Mouse (Mus musculus): ENCODE results near the gene Hipk2.

The Hipk2 gene

DNA sequence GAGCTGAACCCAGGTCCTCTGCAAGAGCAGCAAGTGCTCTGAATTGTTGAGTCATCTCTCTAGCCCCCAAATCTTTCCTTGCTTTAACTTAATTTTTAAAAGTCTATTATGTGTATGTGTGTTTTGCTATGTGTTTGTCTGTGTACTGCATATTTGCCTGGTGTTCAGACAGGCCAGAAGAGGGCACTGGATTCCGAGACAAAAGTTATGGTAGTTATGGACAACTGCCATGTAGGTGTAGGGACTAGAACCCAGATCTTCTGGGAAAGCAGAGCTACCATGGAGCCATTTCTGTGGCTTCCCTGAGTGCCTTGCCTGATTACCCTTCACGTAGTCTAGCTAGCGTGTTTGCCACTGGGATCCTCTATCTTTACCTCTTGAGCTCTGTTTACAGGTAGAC is 134.9 kb downstream of the Hipk2 start:
- peak; percentile 31 for DNase-seq

DNA sequence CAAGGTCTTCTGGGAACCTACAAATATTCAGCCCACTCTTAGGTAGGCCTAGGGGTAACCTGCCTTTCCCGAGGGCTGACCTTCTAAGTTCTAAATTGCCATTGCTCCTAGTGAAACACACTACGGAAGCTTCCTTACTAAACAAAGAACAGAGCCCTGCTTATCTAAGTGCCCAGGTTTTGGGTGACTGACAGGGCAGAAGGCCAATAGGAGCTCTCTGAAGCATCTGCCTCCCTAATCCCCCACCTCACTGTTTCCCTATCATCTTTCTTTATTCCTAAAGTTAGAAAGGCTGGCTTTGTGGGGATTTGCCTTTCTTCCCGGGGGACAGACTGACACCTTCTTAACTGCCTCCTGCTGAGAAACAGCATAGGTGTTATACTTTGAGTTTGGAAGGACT is 136.7 kb downstream of the Hipk2 start:
- DNase-seq: no peak

DNA sequence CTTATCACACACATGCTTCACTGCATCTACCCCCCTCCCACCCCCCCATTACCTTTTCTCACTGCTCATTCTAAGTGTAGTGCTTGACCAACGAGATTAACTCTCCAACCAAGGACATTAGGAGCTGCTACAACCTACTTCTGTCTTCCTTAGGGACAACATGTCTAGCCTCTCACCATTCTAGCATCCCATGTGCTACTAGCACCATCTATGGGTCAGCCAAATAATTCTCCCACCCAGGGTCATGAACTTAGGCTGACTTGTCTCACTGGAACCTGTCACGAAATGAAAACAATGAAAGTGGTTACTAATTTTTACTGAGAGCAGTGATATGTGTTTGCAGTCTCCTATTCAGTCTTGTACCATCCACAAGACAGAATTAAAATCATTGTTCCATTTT is 138.2 kb downstream of the Hipk2 start:
- peak; percentile 60 for DNase-seq

DNA sequence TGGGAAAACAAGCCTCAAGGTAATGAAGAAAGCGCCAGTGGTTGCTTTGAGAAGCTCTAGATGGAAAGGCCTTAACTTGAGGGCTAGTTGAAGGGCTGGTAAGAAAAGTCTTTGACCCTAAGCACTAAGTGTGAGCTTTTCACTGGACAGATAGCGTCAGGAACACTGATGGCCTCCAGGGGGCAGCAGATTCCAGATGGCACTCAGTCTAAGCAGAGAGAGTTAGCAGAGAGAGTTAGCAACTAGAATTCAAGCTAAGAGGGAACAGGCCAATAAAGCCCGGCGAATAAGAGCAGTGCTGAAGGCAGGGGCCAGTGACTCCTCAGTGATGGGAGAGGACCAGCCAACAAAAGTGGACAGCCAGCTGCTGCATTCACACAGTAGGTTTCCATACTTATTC is 139.7 kb downstream of the Hipk2 start:
- DNase-seq: peak; percentile 93

DNA sequence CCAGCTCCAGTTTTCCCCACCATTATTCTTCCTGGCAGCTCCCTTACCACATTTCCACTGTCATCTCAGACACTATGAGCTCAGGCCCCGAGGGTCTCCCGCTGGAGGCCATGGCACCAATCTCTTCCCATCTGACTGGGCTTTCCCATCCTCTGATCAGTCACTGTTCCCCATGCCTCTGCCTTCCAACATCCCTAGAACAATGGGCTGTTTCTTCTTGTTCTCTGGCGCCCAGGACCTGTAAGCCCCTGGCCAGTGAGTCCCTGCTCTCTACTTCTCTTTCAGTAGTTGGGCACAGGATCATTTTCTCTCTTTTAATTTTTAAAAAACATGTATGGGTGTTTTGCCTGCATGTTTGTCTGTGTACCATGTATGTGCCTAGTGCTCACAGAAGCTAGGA is 143.3 kb downstream of the Hipk2 start:
- DNase-seq: no peak

DNA sequence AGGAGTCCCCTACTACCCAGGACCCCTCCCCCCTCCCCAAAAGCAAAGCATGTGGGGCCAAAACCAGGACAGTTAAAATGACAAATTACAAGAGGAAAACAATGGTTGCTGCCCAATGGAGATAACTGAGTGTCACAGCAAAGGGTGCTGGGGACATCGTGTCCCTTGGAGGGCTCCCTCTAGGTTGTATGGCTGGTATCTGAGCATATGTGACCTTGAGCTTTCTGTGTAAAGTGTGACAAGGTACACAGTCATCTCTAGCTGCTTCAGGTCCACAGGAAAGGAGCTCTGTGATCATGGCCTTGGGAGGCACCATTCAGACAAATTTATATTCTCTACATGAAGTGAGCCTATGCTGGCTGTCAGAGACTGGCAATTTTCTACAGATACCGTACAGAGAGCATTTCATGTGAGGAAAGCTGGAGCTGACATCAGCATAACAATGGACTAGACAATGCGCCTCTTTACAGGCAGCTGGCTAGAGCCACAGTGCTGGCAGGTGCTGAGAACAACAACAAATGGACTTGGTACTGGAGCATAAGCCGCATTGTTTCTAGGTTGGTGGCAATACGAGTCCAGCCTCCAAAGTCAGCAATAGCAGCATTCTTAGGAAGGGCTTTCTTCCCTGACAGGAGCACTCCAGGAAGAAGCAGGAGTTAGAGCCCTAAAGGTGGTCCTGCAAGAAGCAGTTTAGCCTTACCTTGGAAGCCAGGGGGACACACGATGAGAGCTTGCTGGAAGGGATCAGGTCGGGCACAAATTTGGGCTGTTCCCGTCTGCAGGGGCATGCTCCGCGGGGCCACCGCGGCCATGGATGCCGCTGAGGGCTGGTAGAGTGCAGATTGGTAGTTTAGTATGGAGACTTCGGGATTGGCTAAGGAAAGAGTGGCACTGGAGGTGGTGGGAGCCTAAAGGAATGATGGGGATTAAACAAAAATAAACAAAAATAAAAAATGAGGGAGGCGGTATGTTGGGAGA is 145.5 kb downstream of the Hipk2 start:
- no peak for DNase-seq

DNA sequence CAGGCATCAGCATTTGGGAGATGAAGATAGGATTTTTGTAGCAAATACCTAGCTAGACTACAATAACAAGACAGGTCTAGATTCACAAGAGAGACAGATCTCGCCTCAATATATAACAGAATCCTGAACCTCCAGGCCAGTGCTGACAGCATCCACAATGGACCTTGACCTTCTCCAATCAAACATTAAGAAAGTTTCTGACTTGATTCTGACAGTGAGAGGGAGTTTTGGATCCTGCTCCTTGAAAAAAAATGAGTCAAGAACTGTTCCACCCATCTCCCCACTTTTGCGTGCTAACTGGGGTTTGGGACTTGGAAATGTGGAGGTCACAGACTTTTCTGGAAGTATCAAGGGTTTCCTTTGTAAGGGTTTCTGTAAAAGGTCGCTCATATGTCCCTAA is 150.4 kb downstream of the Hipk2 start:
- no peak for DNase-seq

DNA sequence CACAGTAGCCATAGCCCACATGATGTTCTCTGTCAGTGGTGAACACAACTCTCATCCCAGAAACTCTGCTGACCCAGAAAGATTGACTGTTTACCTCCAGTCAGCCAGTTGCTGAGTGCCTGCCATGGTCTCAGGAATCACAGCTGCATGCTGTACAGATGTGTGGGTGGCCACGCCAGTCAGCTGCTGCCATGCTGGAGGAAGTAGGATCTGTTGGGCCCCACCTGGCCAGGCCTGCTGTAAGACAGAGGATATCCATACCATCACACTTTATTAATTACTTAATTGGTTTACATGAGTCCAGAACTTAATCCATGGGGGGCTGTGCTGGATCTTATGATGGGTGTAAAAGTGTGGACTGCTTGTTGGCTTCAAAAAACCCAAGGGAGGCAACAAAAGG is 154.6 kb downstream of the Hipk2 start:
- no peak for DNase-seq

DNA sequence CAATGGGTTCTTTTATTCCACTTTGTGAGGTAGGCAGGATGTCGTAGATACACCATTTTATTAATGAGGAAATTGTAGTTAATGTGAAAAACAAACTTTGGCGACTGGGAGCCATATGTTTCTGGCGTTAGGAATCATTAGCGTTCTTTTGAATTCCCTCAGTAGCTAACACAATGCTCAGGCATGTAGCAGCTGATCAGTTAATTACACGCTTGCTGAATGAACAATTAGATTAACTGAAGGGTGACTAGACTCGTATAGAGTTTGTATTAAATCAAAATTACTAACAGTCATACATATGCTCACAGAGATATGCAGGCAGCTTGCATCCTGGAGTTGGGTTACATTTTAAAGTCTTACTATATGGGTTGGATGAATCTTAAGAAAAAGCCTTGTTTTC is 156.7 kb downstream of the Hipk2 start:
- no peak for DNase-seq

DNA sequence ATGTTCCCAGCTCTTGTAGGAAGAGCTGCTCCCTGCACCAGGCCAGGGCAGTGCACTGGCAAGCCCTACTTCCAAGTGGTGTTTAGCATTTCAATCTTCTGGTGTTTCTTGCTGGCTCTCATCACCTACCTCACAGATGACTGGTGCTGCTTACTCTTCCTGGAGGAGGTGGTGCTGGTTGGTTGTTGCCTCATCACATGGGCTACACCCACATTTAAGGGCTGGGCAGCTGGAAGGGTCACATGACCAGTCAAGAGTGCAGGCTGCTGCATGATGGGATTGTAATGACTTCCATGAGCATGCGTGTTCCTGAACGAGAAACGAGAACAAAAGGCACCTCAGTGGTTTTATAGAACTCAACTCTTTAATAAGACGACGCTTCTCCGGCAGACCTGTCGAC is 157.3 kb downstream of the Hipk2 start:
- DNase-seq: no peak

DNA sequence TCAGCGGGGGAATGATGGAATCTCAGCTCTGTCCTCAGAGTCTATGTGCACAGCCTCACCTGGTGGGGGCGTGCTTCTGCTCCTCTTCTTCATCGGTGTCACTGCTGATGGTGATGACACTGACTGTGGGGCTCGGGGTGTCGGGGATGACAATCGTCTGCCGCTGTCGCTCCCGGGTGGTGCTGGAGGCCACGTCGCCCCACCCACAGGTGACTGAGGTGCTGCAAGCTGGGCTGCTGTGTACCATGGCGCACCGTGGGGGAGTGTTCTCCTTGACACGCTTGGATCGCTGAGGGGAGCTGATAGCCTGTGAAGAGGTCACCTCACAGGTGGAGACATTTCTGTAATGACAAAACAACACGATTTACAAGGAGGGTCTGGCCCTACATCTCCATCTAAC is 160.1 kb downstream of the Hipk2 start:
- DNase-seq: no peak

DNA sequence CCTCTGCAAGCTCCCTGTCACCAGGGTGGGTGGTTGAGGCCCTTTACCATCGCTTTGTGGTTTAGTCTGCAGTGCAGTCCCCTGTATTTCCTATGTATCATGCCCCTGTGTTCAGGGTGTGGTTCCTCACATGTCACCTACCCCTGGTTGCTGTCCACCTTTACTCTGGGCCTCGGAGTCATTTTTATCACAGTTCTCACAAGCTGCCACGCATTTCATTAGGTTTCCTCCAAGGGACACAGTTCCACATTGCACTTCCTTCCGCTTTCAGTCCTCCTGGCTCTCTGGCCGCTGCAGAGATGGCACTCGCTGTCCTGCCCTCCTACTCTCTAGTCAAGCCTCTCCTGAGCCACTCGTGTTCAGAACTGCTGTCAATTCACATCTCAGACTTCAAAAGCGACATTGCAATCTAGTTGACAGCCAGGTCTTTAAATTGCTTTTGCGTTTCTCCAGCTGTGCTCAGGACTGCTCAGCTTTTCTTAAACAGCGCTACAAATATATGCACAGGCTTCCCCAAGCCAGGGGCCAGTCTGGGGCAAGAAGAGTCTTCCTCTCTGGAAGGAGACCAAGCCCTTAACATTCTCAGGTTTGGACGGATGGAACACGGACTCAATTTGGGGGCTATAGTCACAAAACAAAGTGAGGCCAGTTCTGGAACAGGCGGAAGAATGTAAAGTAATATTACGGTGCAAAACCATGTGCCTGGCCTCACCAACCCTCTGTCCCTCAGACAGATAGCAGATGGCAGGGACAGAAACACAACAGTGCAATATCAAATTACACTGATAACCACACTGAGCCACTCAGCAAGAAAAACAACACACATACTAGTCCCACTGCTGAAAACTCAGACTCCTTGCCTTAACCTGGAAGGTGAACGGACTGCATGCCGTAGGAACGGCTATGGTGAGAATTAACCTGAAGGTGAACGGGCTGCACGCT is 161.7 kb downstream of the Hipk2 start:
- no peak for DNase-seq

DNA sequence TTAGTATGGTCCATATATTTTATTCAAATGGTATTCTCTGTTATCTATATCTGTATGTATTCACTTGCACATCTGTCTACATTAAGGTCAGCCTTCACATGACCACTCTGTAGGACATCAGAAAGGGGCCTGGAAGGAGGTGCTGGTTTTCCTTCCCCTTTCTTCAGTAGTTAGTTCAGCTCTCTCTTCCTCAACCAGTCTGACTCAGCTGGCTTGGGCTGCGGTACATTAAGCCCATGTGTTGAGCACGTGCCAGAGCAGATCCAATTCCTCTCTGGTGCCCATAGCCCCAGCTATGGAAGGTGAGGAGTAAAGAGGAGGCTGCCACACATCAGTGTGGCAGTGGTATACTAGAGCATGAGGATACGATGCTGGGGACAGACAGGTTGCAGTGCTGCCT is 165.5 kb downstream of the Hipk2 start:
- peak; percentile 41 for DNase-seq

DNA sequence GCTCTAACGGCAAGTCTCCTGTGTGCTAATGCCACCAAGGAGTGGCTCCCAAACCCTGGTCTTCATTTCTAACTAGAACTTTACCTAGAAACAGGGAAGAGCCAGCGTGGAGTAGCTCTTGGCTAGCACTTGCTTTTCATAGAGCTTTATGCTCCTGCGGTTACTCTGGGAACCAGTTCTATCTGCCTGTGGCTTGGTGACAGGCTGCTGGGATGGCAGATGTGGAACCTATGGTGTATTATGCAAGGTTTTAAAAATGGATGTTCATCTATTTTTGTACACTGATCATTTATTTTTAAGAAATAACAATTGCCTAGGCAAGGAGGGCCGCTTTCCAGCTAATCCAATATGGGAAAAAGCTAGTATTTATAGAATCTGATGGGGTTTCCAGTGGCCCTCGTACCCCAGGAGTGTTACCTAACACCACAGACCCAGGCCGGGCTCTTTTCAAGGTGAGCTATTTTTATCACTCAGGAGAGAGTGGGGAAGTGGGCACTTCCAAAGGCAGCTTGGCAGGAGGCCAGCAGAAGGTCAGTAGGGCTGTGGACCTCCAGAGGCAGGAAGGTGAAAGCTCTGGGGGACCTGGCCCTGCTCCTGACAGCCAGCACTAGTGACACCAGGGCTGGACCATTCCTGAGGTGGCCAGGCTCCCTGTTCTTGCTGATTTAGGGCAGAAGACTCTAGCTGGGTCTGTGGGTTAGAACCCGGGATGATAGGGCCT is 171.5 kb downstream of the Hipk2 start:
- peak; percentile 45 for DNase-seq

DNA sequence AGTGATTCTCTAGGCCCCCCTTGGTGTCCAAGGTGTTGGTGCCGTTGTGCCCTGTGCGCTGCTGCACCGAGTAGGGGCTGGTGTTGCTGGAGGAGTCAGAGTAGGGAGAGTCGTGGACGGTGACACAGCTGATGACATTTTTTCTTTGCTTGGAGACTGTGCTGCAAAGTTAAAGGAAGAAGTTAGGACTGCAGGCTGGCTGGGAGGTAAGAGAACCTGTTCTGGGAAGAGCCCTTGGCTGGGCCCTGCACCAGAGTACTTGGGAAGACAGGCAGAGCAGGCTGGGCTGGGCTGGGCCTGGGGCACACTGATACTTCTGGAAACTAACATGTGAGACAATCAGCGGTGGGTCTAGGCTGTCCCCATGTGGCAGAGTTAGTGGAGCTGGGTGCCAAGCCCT is 172.4 kb downstream of the Hipk2 start:
- no peak for DNase-seq

DNA sequence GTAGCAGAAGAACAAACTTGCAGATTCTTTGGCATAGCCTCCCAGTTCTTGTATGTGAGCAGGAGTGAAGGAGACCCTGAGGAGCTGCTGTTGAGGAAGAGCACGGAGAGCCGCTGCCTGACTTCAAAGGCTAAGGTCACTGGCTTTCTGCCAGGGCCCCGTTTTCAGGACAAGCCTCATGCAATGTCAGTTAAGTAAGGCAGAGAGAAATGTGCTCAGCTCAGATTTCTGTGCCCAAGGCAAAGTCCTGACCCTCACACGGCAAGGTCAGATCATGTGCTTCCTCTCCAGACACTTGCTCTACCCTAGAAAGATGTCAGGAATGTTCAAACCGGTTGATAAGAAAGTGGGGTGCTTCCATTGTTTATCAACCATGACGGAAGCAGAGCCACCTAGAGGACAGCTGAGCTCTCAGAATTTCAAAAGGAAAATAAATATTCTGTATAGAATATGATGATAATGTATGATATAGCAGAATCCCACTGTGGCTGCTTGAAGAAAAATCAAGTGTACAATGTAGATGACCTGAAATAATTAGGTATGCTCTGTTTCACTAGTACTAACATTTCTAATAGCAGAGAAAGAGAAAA is 173.1 kb downstream of the Hipk2 start:
- no peak for DNase-seq

DNA sequence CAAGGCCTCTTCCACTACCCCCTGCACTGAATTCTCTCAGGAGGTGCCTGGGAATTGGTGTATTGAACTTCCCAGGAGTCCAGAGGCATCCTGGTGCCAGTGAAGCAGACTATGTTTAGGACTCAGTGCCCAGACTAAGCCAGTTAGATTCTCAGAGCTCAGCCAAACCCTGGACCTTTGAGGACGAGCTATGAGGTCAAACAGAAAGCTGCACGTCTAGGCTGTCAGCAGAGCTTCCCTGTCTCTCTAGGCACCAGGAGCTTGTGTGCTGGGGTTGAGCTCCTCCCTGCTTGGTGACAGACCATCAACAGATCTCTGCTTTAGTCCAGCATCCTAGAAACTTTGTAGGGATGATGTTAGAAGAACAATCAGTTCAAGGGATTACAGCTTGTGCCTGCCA is 174.5 kb downstream of the Hipk2 start:
- no peak for DNase-seq

DNA sequence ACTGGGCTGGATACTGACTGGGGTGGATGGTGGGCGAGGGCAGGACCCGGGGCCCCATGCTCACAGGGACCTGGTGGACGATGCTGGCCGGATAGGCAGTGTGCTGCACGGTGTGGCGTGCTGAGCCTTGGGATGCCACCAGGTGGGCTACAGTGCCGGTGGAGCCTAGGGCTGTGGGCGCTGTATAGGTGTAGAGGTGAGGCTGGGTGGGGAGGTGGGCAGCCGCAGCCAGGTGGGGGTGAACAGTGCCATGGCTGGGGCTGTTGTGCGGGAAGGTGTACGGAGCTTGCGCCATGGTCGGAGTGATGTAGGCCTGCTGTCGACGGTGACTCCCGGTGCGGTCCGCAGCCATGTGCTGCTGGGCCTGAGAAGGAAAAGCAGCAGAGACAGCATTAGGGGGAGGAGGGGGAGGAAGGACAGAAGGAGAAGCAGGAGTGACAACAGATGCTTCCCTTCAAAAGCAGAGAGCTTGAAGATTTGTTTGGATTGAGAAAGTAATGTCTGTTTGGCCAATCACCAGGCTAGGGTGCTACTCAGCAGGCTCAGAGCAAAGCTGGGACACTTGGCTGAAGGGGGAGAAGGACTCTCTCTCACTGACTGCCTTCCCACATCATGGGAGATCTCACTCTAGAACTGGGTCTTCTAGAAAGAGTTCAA is 177.6 kb downstream of the Hipk2 start:
- DNase-seq: peak; percentile 53

DNA sequence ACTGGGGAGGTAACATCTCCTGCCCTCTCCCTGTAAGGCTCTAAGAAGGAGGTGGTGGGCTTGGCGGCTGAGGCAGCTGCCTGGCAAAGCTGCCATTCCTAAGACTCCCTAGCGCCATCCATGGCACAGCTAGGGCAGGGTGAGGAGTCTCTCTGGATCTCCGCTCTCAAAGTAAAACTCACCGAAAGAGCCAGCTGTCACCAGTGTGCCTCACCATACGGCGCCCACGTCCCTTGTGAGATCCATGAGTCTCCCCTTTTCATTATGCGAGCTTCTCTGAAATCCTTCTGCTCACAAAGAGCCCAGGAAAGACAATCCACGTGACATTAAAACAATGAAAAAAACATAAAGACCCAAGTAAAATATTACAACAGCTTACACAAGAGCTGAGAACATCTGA is 179.4 kb downstream of the Hipk2 start:
- DNase-seq: no peak

DNA sequence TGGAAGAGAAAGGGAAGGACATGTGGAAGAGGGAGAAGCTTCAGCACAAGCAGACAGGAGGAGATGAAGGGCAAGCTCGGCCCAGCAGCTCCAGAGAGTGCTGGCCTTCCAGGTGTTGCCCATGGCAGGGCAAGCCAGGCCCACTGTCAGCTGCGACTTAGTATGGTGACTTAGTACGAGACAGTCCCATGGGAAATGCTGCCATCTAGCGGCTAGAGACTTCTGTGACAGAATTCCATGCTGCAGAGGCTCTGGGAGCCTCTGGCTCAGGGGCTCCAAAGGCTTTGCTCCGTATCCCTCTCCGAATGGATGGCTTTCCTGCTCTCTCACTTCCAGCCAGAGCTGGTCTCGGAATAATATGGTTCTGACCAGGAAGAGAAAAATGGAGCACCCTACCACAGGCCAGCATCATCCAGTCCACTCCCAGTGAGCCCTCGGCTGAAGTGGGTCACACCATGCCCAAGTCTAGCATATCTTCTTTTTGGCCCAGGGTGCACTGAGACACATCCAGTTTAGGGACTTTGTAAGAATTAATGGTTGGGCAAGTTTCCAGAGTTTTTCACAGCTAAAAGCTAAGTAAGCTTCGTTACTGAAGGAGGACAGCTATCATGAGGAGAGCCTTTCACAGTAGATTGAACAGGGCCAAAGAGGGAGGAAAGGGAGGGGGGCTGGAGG is 180.4 kb downstream of the Hipk2 start:
- peak; percentile 92 for DNase-seq

DNA sequence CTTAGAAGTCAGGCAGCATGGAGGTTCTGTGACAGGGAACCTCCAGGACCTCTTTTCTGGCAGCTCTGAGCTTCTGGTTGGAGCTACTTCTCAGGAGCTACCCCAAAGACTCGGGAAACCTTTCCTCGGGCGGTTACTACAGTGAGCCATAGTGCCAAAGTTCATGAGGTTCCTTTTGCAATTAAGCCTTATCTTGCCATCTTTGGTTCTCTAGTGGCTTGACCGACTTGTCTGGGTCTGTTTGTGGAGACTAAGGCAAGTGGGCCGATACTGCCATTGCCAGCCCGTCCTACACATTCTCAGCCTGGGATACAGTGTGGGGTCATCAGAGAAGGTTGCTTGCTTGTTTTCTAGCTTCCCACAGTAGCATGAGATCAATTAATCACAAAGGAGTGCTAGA is 183.4 kb downstream of the Hipk2 start:
- no peak for DNase-seq

DNA sequence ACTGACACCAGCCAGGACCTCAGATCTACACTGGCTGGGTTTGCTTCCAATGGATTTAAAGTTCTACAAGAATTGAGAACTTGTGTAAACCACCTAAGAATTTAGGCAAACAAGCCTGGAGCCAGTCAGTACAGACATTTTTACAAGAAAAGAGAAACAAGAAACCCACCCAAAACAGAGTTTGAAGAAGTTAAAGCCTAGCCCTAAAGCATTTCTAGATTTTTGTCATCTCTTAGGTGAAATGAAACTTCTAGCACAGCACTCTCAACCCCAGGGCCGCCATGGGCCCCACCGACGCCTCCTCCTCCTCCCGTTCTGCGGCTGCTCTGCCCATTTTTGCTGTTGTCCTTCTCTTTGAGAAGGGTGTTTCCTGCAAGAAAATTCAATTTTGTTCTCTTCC is 184.9 kb downstream of the Hipk2 start:
- no peak for DNase-seq

Measured in lung, postnatal 36 days (tissue).